Mouse (Mus musculus): ENCODE results near the gene Mroh2a.

The Mroh2a gene

DNA sequence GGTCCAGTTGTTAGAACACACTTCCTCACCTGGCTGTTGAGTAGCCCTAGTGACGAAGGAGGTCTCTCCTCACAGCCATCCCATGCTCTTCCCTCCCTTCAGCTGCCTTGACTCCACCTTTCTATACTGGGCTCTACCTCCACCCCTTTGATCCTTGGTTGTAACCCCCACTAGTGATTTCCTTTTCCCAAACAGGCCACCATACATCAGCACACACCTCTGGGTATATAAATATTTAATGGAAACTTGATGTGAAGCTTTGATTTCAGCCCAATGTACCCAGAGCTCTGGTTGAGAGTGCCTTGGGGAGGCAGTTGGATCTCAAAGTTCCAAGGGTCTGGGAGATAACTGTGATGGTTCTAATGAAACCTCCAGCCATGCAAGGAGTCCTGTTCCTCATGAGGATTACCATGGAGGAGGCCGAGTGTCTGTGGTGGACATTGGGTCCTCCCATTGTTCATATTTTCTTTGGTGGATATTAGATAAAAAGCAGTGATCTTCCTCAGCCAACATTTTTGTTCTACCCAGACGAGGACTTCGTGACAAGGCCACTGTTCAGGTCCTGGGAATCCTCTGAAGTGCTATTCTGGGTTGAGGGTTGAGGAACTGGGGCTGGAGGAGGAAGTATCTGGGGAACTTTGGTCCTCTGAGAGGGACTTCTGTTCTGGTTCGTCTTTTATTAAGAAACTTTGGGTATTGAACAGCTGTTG, at the start of gene Mroh2a:
Mroh2a (plus strand) TSS at position 317 of the 710 bp plus-strand sequence.
- DNase-seq (ENCODE audit: low read depth, low spot score), result no peak

DNA sequence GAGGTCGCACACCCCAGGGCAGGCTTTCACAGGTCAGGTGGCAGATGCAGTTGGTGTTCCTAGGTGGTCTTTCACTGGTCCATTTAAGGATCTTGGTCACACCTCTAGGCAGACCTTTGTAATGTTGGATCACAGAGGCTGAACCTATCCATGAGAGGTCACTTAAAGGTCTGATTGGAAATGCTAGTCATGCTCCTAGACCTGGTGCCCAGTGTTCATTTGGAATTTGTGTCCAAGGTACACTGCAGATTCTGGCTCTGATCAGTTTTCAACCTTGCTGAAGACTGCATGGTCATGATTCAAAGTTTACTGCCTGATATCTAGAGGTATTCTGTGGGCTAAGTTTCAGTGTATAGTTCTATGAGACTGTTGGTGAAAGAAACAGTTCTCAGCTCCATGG, 47.1 kb upstream of the Mroh2a start:
- DNase-seq (ENCODE audit: low read depth, low spot score), result no peak

DNA sequence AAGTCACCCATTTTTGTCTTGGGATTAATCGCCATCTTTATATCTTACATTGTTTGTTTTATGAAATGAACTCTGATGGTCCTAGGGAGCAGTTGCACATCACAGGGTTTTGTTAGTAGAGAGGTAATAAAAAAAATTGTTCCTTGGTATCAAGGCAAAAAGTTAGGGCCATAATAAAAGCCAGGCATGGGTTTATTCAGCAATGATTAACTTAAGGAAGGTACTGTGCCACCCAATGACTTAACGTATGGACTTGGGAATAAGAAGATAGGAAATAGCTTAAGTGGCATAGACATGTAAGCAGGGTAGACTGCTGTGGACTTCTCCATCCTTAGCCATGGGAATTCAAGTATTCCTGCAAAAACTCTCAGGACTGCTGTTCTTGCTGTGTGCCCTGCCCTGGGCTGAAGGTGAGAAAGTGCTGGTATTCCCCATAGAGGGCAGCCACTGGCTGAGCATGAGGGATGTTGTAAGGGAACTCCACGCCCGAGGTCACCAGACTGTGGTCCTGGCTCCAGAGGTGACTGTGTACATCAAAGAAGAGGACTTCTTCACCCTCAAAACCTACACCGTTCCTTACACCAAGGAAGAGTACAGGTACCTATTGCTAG, 40.4 kb upstream of the Mroh2a start:
- no peak for DNase-seq (ENCODE audit: low read depth, low spot score)

DNA sequence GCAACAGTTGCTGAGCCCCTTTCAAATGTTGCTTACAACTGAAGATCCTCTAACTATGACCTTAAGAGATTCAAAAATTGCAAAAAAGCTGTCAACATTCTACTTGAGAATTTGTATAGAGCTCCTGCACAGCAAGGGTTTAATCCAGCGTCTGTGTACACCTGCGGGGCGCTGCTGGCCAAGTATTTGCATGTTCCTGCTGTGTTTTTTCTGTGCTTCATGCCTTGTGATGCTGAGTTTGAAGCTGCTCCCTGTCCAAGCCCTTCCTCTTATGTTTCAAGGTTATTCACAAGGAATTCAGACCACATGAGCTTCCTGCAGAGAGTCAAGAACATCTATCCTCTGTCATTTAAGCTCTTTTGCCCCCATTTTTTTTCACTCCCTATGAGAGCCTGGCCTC, 34.6 kb upstream of the Mroh2a start:
- DNase-seq (ENCODE audit: low read depth, low spot score), result no peak

DNA sequence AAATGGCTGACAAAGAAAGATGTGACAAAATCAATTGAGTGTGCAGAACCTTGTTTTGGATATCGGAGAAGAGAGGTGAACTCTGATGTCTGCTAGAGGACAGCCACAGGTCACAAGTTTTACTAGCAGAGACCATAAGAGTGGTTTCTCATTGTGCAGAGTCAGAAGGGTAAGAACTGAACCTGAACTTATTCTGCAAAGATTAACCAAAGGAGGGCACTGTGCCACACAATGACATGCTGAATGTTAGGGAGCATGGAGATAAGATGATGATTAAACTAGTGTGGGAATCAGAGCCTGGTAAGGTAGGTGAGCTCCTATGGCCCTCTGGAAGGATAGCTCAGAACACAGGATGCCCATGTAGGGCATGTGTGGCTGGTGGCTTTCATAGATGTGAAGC, 31.1 kb upstream of the Mroh2a start:
- no peak for DNase-seq (ENCODE audit: low read depth, low spot score)

DNA sequence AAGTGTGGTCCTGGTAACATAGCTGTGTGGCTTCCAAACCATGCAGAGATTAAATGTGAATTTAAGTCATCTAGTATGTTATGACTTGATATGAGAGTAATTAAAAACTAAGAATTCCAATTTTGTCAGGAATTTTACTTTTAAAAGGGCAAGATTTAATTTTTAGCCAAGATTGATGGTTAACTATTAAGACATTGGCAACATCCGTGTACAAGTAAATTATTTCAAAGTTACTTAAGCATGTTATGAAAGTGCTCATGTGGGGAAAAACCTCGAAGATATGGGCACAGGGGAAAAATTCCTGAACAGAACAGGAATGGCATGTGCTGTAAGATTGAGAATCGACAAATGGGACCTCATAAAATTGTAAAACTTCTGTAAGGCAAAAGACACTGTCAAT, 29.3 kb upstream of the Mroh2a start:
- no peak for DNase-seq (ENCODE audit: low read depth, low spot score)

DNA sequence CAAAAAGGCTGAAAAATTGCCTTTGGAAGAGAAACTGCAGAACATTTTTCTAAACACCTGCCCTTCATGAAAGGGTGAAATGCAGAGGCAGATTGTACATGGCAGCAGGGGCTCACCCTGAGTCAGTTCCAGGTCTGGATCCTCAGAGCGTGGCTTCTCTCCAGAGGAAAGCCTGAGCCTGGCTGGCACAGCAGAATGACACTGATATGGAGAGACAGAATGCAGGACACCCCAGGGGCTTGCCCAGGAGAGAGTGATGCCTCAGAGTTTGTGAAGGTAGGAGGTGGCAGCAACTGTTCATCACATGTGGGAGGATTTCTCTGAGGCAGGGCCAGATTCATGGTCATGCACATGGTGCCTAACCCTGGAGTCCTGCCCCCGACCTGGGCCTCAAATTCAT, 26.8 kb upstream of the Mroh2a start:
- no peak for DNase-seq (ENCODE audit: low read depth, low spot score)

DNA sequence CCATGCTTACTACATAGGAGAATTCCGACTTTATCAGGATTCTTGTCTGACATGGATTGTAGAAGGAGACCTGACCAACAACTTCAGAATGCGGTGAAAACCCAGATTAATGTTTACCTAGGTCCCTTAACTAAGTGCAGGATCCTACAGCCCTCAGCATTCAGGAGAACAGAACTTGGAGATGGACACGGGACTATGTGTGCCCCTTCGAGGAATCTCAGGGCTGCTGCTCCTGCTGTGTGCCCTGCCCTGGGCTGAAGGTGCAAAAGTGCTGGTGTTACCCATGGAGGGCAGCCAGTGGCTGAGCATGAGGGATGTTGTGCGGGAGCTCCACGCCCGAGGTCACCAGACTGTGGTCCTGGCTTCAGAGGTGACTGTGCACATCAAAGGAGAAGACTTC, 26.3 kb upstream of the Mroh2a start, which contains the start of gene Ugt1a2:
Ugt1a2 (plus strand) TSS at position 146 of the 400 bp plus-strand sequence.
- no peak for DNase-seq (ENCODE audit: low read depth, low spot score)

DNA sequence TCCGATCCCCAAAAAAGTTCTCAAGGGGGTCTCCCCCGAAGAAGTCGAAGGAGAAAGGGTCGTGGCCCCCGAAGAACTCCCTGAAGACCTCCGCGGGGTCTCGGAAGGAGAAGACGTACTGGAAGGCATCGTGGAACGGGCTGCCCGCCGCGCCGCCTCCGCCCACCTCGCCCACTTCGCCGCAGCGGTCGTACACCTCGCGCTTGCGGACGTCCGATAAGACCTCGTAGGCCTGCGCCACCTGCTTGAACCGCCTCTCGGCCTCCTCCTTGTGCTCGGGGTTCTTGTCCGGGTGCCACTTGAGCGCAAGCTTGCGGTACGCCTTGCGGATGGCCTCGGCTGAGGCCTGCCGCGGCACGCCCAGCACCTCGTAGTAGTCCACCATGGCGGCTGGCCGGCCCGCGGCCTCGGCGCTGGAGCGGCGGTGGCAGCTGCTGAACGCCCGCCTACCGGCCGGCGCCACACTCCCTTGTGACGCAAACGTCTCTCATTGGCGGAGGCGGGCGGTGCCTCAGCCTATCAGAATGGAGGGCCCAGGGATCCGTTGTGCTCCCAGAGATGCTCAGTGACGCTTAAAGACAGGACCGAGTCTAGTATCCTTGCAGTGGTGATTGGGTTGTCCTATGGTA, 21.4 kb upstream of the Mroh2a start, which contains the start of gene Dnajb3:
Dnajb3 (minus strand) TSS at position 489 of the 629 bp plus-strand sequence.
- DNase-seq (ENCODE audit: low read depth, low spot score), result no peak

DNA sequence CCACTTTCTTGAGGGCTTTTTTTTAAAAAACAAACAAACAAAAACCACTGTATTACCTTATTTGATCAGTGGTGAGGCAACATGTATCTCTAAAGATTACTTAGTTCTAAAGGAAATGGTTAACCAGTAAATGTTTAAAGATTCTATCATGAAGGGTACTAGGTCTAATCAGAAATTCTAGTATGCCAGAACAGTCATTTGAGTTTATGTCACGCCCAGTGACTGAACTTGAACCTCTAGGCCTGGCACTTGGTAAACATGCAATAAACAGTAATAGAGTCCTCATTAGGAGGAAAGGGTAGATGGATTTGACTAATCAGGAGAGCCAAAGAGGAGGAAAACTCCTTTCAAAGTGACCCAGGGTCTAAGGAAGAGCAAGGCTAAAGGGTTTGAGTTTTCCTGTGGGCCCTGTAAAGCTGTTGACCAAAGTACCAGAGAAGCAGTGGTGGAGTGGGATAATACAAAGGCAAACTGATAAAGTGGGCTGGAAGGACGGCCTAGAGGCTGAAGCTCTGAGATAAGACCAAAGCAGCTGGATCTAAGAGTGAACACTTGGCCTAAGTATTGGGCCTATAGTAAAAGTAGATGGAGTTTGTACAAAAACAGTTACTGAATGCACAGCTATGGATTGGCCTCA, 19.8 kb upstream of the Mroh2a start:
- DNase-seq (ENCODE audit: low read depth, low spot score), result no peak

DNA sequence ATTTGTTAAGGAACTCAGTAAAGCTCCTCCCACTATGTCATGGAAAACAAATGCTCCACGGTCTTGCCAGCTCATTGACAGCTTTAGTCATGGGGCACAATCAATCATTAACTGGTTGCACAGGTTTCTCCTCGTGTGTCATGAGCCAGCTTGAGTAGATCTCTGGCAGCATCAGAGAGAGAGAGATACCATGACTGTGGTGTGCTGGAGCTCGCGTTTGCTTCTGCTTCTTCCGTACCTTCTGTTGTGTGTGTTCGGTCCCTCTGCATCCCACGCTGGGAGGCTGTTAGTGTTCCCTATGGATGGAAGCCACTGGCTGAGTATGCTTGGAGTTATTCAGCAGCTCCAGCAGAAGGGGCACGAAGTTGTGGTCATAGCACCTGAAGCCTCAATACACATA, 15.0 kb upstream of the Mroh2a start, which contains the start of gene Ugt1a1:
Ugt1a1 (plus strand) TSS at position 148 of the 400 bp plus-strand sequence.
- DNase-seq (ENCODE audit: low read depth, low spot score), result no peak

DNA sequence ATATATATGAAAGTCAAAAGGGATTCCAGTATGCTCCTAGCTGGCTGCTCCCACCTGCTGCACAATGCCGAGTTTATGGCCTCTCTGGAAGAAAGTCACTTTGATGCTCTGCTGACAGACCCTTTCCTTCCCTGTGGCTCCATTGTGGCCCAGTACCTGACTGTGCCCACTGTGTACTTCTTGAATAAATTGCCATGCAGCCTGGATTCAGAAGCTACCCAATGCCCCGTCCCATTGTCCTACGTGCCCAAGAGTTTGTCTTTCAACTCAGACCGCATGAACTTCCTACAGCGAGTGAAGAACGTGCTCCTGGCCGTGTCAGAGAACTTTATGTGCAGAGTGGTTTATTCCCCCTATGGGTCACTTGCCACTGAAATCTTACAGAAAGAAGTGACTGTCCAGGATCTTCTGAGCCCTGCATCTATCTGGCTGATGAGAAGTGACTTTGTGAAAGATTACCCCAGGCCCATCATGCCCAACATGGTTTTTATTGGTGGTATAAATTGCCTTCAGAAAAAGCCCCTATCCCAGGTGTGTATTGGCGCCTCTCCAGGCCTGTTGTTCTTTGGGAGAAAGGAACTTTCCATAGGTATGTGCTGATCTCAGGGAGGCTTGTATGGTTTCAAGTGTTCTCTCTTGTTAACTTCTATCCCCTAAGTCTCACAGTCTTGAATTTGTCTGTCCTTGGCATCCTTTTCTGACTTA, 14.3 kb upstream of the Mroh2a start:
- DNase-seq (ENCODE audit: low read depth, low spot score), result no peak

DNA sequence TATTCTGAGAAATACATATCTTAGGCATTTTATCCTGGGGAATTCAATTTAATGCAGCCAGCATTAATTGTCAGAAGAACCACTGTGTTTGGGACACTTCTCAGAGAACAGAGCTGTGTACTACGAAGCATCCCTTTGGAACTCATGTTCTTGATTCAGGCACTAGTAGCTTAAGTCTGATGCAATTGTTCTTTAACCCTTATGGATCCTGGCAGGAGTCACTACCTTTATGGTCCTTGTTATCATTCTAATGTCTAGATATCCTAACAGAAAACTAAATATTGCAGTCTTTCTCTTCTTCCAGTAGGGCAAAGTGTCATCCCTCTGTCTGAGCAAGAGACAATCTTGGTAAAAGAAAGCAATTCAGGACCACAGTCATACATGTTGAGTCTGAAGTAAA, 13.7 kb upstream of the Mroh2a start:
- no peak for DNase-seq (ENCODE audit: low read depth, low spot score)

DNA sequence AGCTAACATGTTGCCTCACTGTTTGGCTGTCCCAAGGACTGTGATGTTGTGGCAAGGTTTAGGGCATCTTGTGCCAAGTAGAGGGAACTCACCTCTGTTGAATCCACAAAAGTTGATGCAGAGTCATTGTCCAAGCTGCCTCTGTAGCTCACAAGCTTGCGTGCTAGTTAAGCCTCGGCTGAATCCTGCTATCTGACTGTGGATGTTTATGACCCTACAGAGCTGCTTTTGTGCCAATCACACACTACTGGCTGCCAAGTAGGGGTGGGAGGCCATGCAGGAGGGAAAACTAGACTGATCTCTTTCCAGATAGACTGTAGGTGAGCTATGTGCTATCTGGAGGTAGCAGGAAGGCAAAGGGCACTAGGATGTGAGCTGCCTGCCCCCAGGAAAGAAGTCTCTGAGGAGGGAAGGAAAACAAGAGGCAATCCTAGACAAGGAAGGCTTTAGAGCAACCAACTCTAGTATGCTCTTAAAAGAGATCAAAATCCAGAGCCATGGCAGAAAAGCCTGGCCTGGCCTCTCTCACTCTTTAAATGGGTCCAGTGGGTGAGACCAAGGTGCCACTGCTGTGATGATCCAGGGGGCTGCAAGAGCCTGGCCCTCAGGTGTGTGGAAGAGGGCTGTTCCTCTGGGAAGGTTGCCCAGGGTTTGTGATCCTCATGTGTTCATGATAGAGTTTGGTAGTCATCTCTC, 12.9 kb upstream of the Mroh2a start:
- no peak for DNase-seq (ENCODE audit: low read depth, low spot score)

DNA sequence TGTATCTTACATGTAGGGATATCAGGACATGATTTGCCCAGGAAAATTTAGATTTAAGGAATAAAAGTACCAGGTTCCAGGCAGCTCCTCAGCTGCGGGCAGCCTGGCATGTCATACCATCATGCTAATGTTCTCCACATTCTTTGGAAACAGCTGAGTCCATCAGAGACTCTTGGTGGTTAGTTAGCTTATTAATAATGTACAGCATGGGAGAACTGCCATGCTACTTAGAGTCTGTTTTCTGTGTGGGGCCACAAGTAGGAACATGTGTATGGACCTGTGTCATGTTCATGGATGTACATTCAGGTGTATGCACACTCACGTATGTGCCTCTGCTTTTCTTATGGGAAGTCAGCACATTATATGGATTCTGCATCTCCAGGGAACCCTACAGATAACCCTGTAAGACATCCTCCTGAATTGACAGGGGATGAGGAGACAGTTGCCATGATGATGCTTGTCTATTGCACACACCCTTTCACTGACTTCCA, 12.3 kb upstream of the Mroh2a start:
- DNase-seq (ENCODE audit: low read depth, low spot score), result no peak

DNA sequence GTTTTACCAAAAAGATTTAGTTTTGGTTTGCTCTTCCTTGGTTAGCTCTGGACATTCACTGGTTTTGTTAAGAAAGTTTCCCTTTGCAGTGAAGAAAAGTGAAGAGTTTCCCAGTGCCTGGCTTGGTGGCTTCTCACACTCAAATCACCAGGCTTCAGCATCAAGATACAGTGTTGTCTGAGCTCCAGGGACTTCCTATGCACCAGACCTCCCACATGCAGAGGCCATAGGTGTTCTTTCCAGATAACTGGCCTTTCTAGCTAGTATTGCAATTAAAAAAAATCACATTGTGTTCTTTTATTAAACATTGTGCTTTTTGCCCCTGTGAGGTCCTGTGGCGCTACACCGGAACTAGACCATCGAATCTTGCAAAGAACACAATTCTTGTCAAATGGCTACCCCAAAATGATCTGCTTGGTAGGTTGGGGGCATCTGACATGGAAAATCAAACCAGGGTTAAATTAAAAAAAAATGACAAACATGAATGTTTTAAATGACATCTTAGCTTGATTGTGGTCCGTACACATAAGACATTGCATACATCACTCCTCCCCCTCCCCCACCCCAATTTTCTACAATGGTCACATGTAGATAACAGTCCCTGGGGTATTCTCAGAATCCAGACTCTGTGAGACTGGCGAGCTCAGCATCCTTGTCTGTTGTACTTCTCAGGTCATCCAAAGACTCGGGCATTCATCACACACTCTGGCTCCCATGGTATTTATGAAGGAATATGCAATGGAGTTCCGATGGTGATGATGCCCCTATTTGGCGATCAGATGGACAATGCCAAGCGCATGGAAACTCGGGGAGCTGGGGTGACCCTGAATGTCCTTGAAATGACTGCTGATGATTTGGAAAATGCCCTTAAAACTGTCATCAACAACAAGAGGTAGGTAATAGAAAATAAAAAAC, 11.1 kb upstream of the Mroh2a start:
- no peak for DNase-seq (ENCODE audit: low read depth, low spot score)

DNA sequence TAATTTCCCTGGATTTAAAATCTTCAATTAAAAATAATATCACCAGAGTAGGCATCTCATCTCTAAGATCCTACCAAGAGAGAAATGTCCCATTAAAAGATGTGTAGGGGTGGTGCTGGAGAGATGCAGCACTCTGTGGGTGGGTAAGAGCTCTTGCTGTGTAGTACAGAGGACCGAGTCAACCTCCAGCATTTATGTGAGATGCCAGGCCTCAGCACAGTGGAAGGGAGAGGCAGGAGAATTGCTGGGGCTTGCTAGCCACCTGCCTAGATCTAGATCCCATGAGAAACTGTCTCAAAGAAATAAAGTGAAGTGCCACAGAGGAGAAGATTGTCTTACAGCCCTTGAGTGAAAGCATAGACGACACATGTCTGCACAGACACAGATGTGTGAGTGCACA, 10.2 kb upstream of the Mroh2a start:
- DNase-seq (ENCODE audit: low read depth, low spot score), result no peak

DNA sequence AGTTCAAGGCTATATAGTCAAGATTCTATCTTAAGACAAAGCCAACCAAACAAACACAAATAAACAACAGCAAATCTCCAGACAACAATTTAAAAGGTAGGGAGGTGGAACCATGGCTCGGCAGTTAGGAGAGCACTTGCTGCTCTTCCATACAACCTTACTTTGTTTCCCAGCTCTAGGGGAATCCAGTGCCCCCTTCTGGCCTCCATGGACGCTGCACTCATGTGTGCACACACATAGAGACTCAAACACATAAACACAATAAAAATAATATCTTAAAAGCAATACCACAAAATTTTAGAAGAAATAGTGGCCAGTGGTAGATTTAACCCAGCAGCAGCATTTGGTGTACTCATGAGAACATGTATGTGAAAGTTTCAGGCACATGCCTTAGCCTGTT, 9.6 kb upstream of the Mroh2a start:
- DNase-seq (ENCODE audit: low read depth, low spot score), result no peak

DNA sequence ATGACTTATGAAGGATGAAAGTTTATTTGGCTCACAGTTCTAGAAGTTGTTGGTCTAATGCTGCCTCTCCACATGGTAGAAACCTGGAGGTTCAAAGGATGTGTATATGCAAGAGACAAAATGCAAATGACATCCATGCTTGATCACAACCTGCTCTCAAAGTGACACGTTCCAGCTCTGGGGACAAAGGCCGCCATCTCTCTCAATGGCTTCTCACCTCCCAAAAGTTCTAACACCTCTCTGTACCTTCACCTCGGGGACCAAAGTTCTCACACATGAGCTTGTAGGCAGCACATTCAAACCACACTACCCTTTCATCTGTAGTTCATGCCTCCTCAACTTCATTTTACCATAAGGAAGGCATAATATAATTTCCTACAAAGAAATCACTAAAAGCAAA, 9.2 kb upstream of the Mroh2a start:
- DNase-seq (ENCODE audit: low read depth, low spot score), result peak; percentile 4

DNA sequence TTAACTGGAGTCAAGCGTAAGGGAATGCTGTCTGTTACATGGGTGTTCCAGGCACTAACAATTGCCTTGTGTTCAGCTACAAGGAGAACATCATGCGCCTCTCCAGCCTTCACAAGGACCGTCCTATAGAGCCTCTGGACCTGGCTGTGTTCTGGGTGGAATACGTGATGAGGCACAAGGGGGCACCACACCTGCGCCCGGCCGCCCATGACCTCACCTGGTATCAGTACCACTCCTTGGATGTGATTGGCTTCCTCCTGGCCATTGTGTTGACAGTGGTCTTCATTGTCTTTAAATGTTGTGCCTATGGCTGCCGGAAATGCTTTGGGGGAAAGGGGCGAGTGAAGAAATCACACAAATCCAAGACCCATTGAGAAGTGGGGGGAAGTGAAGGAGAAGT, 8.7 kb upstream of the Mroh2a start:
- DNase-seq (ENCODE audit: low read depth, low spot score), result peak; percentile 5
